Mouse (Mus musculus) liver, adult 2 months (tissue): ENCODE measurements around the gene Gm28308. TPM values are rescaled to one million over a fixed set of nuclear protein-coding genes. Genes with fewer than 3 reads are reported as not detected.

Experiments used
- DNase-seq: peaks from one replicate; pipeline ENCODE4 v3.0.0-alpha.2; 2011; ENCODE audit warnings: low read depth, low spot score; ENCODE audit errors: extremely low read depth
- H3K27ac ChIP-seq: fragments of 200-500 bp; replicated peaks from 2 replicates; pipeline ENCODE4 v1.5.1; 2012; ENCODE audit warnings: low read depth, mild to moderate bottlenecking, control low read depth, inconsistent platforms, low read length; ENCODE audit not compliant: insufficient read depth
- H3K27me3 ChIP-seq: fragments of 200-500 bp; 2 replicates; pipeline ENCODE4 v1.6.1; 2012; ENCODE audit warnings: mild to moderate bottlenecking, moderate library complexity, low read length, inconsistent platforms; ENCODE audit not compliant: control insufficient read depth, insufficient read depth
- H3K36me3 ChIP-seq: fragments of 200-500 bp; 2 replicates; pipeline ENCODE4 v1.6.1; 2012; ENCODE audit warnings: low read length, inconsistent platforms; ENCODE audit not compliant: control insufficient read depth, insufficient read depth
- H3K4me1 ChIP-seq: fragments of 200-500 bp; 2 replicates; pipeline ENCODE4 v1.6.1; 2011; ENCODE audit warnings: low read length; ENCODE audit not compliant: control insufficient read depth, insufficient read depth
- H3K4me3 ChIP-seq: fragments of 200-500 bp; 2 replicates; pipeline ENCODE4 v1.5.1; 2011; ENCODE audit warnings: low read depth, mild to moderate bottlenecking, control low read depth, low read length, moderate library complexity; ENCODE audit not compliant: insufficient read depth
- H3K79me2 ChIP-seq: fragments of 200-500 bp; 2 replicates; pipeline ENCODE4 v1.6.1; 2012; ENCODE audit warnings: inconsistent platforms, mild to moderate bottlenecking, low read length, moderate library complexity; ENCODE audit not compliant: control insufficient read depth, insufficient read depth
- H3K9ac ChIP-seq: fragments of 200-500 bp; 2 replicates; pipeline ENCODE4 v1.6.1; 2012; ENCODE audit warnings: low read depth, mild to moderate bottlenecking, control low read depth, inconsistent platforms, low read length
- CTCF ChIP-seq: fragments of 200-500 bp; IDR thresholded peaks from 2 replicates; pipeline ENCODE4 v1.5.1; 2011; ENCODE audit warnings: low read depth, low read length, control low read depth
- POLR2A ChIP-seq: fragments of 200-500 bp; IDR thresholded peaks from 2 replicates; pipeline ENCODE4 v1.6.1; 2011; ENCODE audit warnings: low read length, control low read depth; ENCODE audit not compliant: insufficient read depth; ENCODE audit errors: extremely low read depth
- WGBS: fragments of 180-500 bp; shearing (Covaris S2); methylation state at CpG from one replicate; pipeline ENCODE4 v1.1.7; 2018; 5-methylcytosine and 5-hydroxymethylcytosine counted together
- polyA plus RNA-seq: library from polyadenylated mRNA; depleted of rRNA; stranded (reverse); fragments of >200 nt; gene quantifications from 2 replicates; pipeline ENCODE4 v1.2.3, GENCODE M21; 2012
- total RNA-seq: library from RNA; depleted of rRNA; stranded (reverse); fragments of >200 nt; gene quantifications from 2 replicates; pipeline ENCODE4 v1.2.3, GENCODE M21; 2014

The Gm28308 gene
- total and polyA plus RNA-seq, 2 experiments: not detected

DNA sequence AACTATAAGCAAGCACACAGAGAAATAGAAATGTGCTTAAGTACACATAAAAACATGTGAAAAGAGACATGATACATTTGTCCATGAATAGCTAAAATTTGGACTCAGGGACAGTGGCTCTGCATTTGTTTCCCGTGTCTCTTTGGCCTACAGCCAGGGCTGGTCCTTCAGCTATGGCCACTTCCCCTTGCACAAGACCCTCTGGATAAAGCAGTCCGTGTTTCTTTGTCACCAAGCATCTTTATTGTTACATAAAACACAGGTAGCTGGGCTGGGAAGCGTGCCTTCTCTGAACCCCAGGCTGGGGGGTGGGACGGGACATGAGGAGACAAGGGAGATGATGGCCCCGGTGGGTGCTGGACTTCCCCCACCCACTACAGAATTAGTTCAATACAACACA lies 1.1 kb upstream of the Gm28308 start:
- H3K27ac ChIP-seq: no peak overlapping the region

DNA sequence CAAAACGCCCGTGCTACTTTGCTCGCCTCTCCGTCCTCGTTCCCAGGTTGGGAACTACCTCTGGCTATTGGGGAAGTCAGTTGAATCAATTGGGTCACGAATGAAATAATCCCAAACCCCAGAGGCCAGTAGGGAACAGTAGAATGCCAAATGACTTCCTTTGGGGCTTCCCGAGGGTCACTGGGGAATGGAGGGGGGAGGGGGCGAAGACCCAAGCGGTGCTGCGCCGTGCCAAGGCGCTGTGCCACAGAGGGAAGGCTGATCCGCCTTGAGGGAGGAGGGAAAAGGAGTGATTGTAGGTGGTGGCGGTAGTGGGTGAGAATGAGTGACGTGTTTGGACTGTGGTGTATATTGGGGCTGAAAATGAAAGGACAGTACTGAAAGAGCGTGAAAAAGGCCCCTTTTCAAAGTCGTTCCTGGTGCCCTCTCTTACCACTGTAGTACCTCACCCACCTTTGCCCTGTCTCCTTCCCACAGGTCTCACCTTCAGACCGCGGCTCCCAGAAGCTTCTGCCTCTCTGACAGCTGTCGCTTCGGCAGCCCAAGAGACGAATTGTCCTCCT lies 502 bp downstream of the Gm28308 start:
- H3K79me2 ChIP-seq: no peaks in the 10 kb centered on the region
- H3K36me3 ChIP-seq: no peaks in the 10 kb centered on the region
- TF ChIP-seq POLR2A (no peak), CTCF (no peak)
- H3K9ac ChIP-seq: no peak overlapping the region
- H3K4me1 ChIP-seq: no peaks in the 10 kb centered on the region
- DNase-seq: no peak
- 5% methylated on average over 22 of the region's 22 CpGs for WGBS
- H3K4me3 ChIP-seq: peak overlapping the region; percentile 34; the same call in 1 of the 2 replicates
- H3K27ac ChIP-seq: no peak overlapping the region
- H3K27me3 ChIP-seq: peaks cover 55% of the 10 kb centered on the region

More for the DNA sequence above, 1.1 kb upstream of the Gm28308 start:
- no peaks in the 10 kb centered on the region for H3K4me1 ChIP-seq
- 25% methylated on average over 5 of the region's 5 CpGs for WGBS
- no peak overlapping the region for H3K9ac ChIP-seq
- TF ChIP-seq POLR2A (no peak), CTCF (no peak)
- no peaks in the 10 kb centered on the region for H3K79me2 ChIP-seq
- no peaks in the 10 kb centered on the region for H3K36me3 ChIP-seq
- DNase-seq: no peak
- peaks cover 53% of the 10 kb centered on the region for H3K27me3 ChIP-seq
- no peak overlapping the region for H3K4me3 ChIP-seq

DNA sequence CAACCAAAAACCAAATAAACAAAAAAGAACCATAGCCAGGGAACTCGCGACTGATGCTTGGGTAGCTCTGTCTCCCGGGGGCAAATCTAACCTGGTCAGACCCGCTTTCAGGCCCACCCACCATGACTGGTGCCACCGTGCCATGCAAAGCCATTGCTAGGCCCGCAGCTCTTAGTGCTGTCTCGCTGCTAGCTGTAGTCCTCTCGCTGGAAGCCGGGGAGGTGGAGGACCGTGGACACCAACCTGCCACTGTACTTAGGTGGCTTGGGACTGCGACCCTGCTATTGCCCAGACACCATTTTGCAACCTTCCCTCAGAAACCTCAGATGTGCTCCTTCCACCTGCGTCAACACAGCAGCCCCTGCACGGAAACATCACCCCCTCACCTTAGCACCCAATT lies 1.2 kb downstream of the Gm28308 start:
- no peak for DNase-seq
- WGBS: 8% methylated on average over 13 of the region's 13 CpGs
- H3K27ac ChIP-seq: no peak overlapping the region
- H3K27me3 ChIP-seq: peaks cover 48% of the 10 kb centered on the region
- H3K4me1 ChIP-seq: no peaks in the 10 kb centered on the region
- no peak overlapping the region for H3K4me3 ChIP-seq
- H3K9ac ChIP-seq: no peak overlapping the region
- no peaks in the 10 kb centered on the region for H3K36me3 ChIP-seq
- H3K79me2 ChIP-seq: no peaks in the 10 kb centered on the region
- TF ChIP-seq POLR2A (no peak), CTCF (no peak)

DNA sequence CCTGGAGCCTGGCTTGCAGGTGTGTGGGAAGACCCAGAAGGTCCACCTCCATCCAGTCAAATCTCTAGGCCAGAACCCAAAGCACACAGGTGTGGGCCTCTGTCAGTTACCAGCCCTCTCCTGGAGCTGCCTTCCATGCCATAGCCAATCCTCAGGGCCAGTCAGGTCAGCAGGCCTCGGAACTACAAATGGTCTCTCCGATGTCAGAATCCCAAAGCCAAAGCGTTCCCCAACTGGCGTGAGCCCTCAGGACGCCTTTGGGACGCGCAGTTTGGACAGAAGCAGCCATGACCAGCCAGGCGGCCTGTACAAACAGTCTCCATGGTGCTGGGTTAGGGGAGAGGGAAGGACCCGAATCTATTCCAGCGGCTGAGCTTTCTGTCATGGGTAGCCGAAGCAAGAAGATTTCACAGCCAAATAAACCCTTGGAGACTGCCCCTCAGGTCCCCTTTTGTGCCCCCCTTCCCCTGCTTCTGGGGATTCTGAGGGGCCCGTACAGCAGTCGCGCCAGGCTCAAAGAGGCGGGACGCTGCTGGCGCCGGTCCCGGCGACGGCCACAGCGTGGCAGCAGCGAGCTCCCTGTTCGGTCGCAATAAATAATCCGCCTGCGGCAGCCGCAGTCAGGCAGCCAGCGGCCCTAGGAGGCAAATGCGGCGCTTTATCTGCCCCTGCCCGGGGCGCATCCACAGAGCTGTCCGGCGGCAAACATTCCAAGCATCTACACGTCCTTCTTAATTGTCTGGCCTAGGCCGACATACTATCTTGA lies 1.8 kb downstream of the Gm28308 start:
- Histone ChIP-seq H3K36me3 (no peaks in the 10 kb centered on the region), H3K9ac (no peak overlapping the region), H3K4me3 (no peak overlapping the region), H3K27ac (no peak overlapping the region), H3K27me3 (peaks cover 46% of the 10 kb centered on the region), H3K4me1 (no peaks in the 10 kb centered on the region), H3K79me2 (no peaks in the 10 kb centered on the region)
- peak; percentile 84 for TF ChIP-seq CTCF
- TF ChIP-seq POLR2A: no peak
- no peak for DNase-seq
- 3% methylated on average over 37 of the region's 37 CpGs for WGBS

DNA sequence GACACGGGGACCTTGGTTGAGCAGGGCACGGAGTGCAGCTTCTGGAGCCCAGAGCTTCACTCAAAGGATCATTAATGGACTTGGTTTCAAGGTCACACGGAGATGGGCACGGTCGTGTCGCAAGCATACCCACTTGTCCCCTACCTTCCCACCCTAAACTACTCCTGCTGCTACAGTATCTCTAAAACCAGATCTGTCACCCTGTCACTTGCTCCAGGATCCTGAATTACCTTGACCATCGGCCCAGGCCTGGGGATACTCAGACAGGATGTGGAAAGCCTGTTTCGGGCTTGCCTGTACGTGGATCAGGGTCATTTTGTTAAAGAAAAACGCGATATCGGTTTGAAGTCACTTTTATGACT lies 3.5 kb downstream of the Gm28308 start:
- TF ChIP-seq POLR2A: no peak
- TF ChIP-seq CTCF: no peak
- Histone ChIP-seq H3K27ac (no peak overlapping the region), H3K4me1 (no peaks in the 10 kb centered on the region; the same call in 1 of the 2 replicates), H3K79me2 (no peaks in the 10 kb centered on the region), H3K4me3 (no peak overlapping the region), H3K9ac (no peak overlapping the region), H3K27me3 (peaks cover 42% of the 10 kb centered on the region), H3K36me3 (no peaks in the 10 kb centered on the region)
- DNase-seq: no peak
- 23% methylated on average over 12 of the region's 12 CpGs for WGBS
